Mouse (Mus musculus): ENCODE data around the gene Golga2. TPM values are rescaled to one million over a fixed set of nuclear protein-coding genes. Genes with fewer than 3 reads are reported as not detected.

Gene Golga2
- polyA plus RNA-seq, 1 experiment from 2014 or later = 16.7 TPM

DNA sequence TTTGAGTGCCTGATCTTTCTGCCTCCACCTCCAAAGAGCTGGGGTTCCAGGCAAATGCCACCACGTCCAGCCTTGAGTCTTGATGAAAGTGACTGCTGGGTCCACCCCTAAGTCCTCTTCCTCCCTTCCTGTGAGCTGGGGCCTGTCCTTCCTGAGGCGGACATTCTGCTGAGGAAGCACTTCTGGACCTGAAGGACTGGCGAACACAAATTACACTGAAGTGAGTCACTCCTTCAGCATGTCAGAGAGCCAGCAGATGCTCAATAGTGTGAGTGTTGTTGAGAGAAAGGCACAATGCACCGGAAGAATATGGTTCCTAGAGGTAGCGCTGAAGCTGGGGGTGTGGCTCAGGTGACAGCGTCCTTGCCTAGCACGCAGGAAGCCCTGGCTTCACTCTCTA lies 38.2 kb downstream of the Golga2 start:
- Histone ChIP-seq H3K27me3 (ENCODE audit: low read depth, poor library complexity, severe bottlenecking) (peaks cover 3% of the 10 kb centered on the region; the same call in 1 of the 2 replicates), H3K9me3 (replicated peaks) (no peaks in the 10 kb centered on the region), H3K4me1 (peaks cover 34% of the 10 kb centered on the region), H3K27ac (replicated peaks) (no peak overlapping the region), H3K4me3 (no peak overlapping the region), H3K36me3 (no peaks in the 10 kb centered on the region)
- no peak for DNase-seq (ENCODE audit: low spot score)
- WGBS = 80% methylated on average over 7 of the region's 7 CpGs

- Histone ChIP-seq H3K27me3 (ENCODE audit: low read depth, poor library complexity, severe bottlenecking) (no peaks in the 10 kb centered on the region), H3K4me1 (peaks cover 24% of the 10 kb centered on the region), H3K9me3 (replicated peaks) (no peaks in the 10 kb centered on the region), H3K27ac (replicated peaks) (no peak overlapping the region), H3K36me3 (no peaks in the 10 kb centered on the region), H3K4me3 (no peak overlapping the region)
- no peak for DNase-seq (ENCODE audit: low spot score)
- 87% methylated on average over 4 of the region's 4 CpGs for WGBS
Measured at GRCm38 (mm10) chr2:32327200-32327599, 40.0 kb downstream of the Golga2 start.

- 40% methylated on average over 13 of the region's 13 CpGs for WGBS
- H3K4me1 ChIP-seq = peaks cover 11% of the 10 kb centered on the region
- no peak overlapping the region for H3K4me3 ChIP-seq
- H3K27ac ChIP-seq (replicated peaks) = peak overlapping the region; percentile 28
- DNase-seq (ENCODE audit: low spot score) = no peak
- 0 out of 2 replicates have a peak, but pooled peaks cover 4% of the 10 kb centered on the region for H3K27me3 ChIP-seq (ENCODE audit: low read depth, poor library complexity, severe bottlenecking)
- H3K9me3 ChIP-seq (replicated peaks) = no peaks in the 10 kb centered on the region
- H3K36me3 ChIP-seq = no peaks in the 10 kb centered on the region
Measured at GRCm38 (mm10) chr2:32328911-32329460, 41.8 kb downstream of the Golga2 start.

GRCm38 (mm10) chr2:32329531-32329930 lies 42.3 kb downstream of the Golga2 start:
- Histone ChIP-seq H3K4me1 (peaks cover 11% of the 10 kb centered on the region), H3K27ac (replicated peaks) (peak overlapping the region; percentile 28; the same call in 1 of the 2 replicates), H3K9me3 (replicated peaks) (no peaks in the 10 kb centered on the region), H3K27me3 (ENCODE audit: low read depth, poor library complexity, severe bottlenecking) (0 out of 2 replicates have a peak, but pooled peaks cover 9% of the 10 kb centered on the region), H3K36me3 (0 out of 2 replicates have a peak, but pooled peaks cover 2% of the 10 kb centered on the region), H3K4me3 (no peak overlapping the region)
- 57% methylated on average over 6 of the region's 6 CpGs for WGBS
- no peak for DNase-seq (ENCODE audit: low spot score)

DNA sequence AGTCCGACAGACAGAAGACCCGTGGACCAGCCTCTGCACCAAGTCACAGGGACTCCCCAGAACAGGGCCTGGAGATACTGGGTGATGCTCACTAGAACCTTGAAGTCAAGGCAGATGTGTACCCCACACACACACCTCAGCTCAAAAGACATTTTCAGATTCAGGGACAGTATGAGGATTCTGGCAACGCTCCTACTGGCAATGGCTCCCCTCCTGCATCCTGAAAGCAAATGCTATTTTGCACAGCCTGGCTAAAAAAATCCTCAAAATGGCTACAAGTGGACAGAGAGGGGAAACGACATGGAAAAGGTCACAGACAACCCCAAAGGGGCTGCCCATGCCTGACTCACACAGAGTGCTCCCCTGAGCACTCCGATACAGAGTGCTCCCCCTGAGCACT lies 45.0 kb downstream of the Golga2 start:
- Histone ChIP-seq H3K4me3 (no peak overlapping the region), H3K36me3 (peaks cover 14% of the 10 kb centered on the region; the same call in 1 of the 2 replicates), H3K9me3 (replicated peaks) (no peaks in the 10 kb centered on the region), H3K27ac (replicated peaks) (no peak overlapping the region), H3K4me1 (peaks cover 15% of the 10 kb centered on the region), H3K27me3 (ENCODE audit: low read depth, poor library complexity, severe bottlenecking) (peaks cover 28% of the 10 kb centered on the region)
- DNase-seq (ENCODE audit: low spot score) = no peak
- 89% methylated on average over 5 of the region's 5 CpGs for WGBS

- Histone ChIP-seq H3K9me3 (replicated peaks) (no peaks in the 10 kb centered on the region), H3K36me3 (peaks cover 22% of the 10 kb centered on the region), H3K27ac (replicated peaks) (no peak overlapping the region), H3K4me1 (peaks cover 4% of the 10 kb centered on the region), H3K27me3 (ENCODE audit: low read depth, poor library complexity, severe bottlenecking) (peaks cover 36% of the 10 kb centered on the region), H3K4me3 (no peak overlapping the region)
- no peak for DNase-seq (ENCODE audit: low spot score)
- 52% methylated on average over 15 of the region's 15 CpGs for WGBS
Measured at GRCm38 (mm10) chr2:32335888-32336287, 48.7 kb downstream of the Golga2 start.

DNA sequence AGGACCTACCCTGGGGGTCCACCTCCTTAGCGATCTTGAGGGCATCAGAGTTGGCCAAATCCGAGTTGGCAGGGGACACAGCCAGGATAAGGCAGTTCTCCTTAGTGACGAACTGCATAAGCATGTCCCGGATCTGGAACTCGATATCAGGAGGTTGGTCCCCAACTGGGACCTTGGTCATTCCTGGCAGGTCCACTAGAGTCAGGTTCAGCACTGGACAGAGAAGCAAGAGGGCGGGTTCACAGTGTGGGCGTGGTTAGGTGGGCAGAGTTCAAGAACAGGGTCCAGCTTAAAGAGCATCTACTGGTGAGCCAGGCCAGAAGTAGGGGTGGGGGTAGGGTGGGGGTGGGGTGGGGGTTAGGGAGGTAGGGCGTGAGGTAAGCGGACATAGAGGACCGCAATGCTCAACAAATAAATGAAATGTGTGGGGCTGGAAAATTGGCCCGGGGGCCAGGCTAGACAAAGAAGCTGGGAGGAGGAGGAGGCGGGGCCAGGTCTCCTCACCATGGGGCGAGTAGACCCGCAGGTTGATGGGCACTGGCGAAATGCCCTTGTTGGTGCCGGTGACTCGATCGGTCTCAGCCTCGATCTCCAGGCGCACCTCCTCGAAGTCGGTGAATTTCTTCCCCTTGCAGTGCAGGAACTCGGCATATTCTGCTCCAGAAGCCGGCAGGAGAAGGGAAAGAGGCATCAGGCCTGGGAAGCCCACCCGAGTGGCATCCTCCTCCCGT lies 52.9 kb downstream of the Golga2 start:
- no peak for DNase-seq (ENCODE audit: low spot score)
- H3K27ac ChIP-seq (replicated peaks) = no peak overlapping the region
- H3K4me1 ChIP-seq = peaks cover 19% of the 10 kb centered on the region
- peaks cover 19% of the 10 kb centered on the region for H3K36me3 ChIP-seq
- no peaks in the 10 kb centered on the region for H3K9me3 ChIP-seq (replicated peaks)
- WGBS = 37% methylated on average over 26 of the region's 26 CpGs
- H3K27me3 ChIP-seq (ENCODE audit: low read depth, poor library complexity, severe bottlenecking) = peaks cover 21% of the 10 kb centered on the region
- no peak overlapping the region for H3K4me3 ChIP-seq

DNA sequence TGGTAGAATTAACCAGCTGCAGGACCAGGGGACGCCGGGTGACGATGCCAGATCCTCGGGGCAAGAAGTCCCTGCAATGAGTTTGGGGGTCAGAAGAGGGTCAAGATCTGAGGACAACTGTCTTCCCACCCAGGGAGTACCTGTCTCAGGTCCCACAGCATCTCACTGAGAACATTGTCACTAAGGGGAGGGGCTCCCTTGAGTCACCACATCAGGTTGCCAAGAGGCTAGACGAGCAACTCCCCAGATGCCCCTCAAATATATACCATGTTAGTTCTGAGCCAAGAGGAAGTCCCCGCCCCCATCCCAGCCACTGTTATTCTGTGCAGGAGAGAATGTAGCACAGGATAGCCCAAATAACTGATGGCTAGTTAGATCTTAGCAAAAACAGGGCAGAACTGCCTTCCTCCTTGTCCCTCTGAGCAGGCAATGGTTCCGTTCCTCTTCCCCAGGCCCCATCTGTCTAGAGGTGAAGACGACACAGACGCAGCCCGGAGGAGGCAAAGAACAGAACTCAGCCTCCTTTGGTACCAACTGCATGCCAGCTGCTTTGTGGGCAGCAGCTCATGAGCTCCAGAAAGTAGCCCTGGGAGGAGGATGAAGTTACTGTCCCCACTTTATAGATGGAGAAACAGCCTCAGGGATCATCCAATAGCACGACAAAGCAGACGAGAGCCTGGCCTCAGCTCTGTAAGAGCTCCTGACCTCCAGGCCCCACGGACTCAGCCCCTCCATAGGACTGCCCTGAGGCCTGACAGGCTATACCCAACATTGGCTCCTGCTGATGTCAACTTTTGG lies 53.9 kb downstream of the Golga2 start:
- H3K27me3 ChIP-seq (ENCODE audit: low read depth, poor library complexity, severe bottlenecking) = peaks cover 12% of the 10 kb centered on the region; the same call in 1 of the 2 replicates
- H3K27ac ChIP-seq (replicated peaks) = no peak overlapping the region
- peaks cover 10% of the 10 kb centered on the region; the same call in 1 of the 2 replicates for H3K36me3 ChIP-seq
- no peak for DNase-seq (ENCODE audit: low spot score)
- H3K4me3 ChIP-seq = no peak overlapping the region
- WGBS = 85% methylated on average over 13 of the region's 13 CpGs
- H3K9me3 ChIP-seq (replicated peaks) = no peaks in the 10 kb centered on the region
- peaks cover 17% of the 10 kb centered on the region for H3K4me1 ChIP-seq

GRCm38 (mm10) chr2:32341634-32341939 lies 54.4 kb downstream of the Golga2 start:
- 92% methylated on average over 4 of the region's 4 CpGs for WGBS
- Histone ChIP-seq H3K4me3 (no peak overlapping the region), H3K36me3 (peaks cover 8% of the 10 kb centered on the region; the same call in 1 of the 2 replicates), H3K9me3 (replicated peaks) (no peaks in the 10 kb centered on the region), H3K27ac (replicated peaks) (no peak overlapping the region), H3K27me3 (ENCODE audit: low read depth, poor library complexity, severe bottlenecking) (peaks cover 7% of the 10 kb centered on the region; the same call in 1 of the 2 replicates), H3K4me1 (peaks cover 15% of the 10 kb centered on the region)
- DNase-seq (ENCODE audit: low spot score) = no peak

DNA sequence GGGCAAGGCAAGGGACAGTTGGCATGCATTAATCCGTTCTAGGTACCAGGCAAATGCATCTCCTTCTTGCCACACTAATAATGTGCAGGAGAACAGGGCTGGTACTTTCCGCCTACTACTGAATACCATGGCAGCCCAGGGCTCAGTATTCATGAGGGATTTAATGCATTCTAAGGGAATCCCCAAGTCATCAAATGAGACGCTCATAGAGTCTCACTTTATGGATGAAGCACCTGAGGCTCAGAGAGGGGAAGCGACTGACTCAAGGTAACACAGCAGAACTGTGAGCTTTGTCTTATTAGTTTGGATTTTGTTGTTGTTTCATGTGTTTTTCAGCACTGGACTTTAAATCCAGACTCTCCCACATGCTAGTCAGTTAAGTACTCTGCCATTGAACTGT lies 54.9 kb downstream of the Golga2 start:
- H3K27ac ChIP-seq (replicated peaks) = no peak overlapping the region
- H3K9me3 ChIP-seq (replicated peaks) = no peaks in the 10 kb centered on the region
- H3K36me3 ChIP-seq = peaks cover 8% of the 10 kb centered on the region; the same call in 1 of the 2 replicates
- no peak for DNase-seq (ENCODE audit: low spot score)
- 84% methylated on average over 4 of the region's 4 CpGs for WGBS
- no peak overlapping the region for H3K4me3 ChIP-seq
- H3K27me3 ChIP-seq (ENCODE audit: low read depth, poor library complexity, severe bottlenecking) = peaks cover 7% of the 10 kb centered on the region; the same call in 1 of the 2 replicates
- H3K4me1 ChIP-seq = peaks cover 15% of the 10 kb centered on the region

DNA sequence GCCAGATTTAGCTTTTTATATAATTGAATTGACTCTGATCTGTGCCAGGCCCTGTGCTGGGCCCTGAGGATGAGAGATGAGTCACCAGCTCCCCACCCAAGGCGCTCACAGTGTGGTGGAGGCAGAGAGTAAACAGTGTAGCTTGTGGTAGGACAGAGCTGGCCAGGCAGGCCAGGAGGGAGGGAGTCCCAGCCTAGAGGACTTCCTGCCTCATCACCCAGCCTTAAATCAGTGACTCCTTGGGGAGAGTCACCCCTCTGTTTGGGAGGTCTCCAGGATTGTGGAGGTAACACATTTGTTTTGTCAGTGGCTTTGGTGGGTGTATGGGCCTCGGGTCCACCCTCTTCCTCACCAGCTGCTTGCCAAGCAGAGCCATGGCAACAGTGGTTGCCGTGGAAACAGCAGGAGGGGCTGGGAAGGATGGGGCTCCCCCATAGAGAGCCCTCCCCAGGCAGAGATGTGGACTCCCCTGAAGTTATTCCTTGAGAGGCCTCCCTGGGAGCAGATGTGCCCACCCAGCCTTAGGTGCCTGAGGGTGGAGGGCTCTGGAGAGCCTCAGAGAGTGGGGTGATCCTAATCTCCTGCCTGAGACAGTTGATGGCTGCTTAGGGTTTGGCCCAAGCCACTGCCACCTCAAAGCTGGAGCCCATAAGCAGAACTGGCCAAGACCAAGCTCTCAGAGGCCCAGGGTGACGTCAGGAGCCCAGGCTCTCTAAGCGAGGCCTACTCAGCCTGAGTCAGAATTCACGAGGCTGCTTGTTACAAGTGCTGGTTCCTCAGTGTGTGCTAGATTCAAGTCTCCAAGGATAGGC lies 55.6 kb downstream of the Golga2 start:
- no peak overlapping the region for H3K4me3 ChIP-seq
- no peaks in the 10 kb centered on the region for H3K9me3 ChIP-seq (replicated peaks)
- peaks cover 15% of the 10 kb centered on the region for H3K4me1 ChIP-seq
- 69% methylated on average over 6 of the region's 6 CpGs for WGBS
- no peak for DNase-seq (ENCODE audit: low spot score)
- H3K27me3 ChIP-seq (ENCODE audit: low read depth, poor library complexity, severe bottlenecking) = peaks cover 7% of the 10 kb centered on the region; the same call in 1 of the 2 replicates
- H3K36me3 ChIP-seq = peaks cover 5% of the 10 kb centered on the region; the same call in 1 of the 2 replicates
- H3K27ac ChIP-seq (replicated peaks) = peak overlapping the region; percentile 24

- no peaks in the 10 kb centered on the region for H3K36me3 ChIP-seq
- WGBS = 94% methylated on average over 2 of the region's 2 CpGs
- no peaks in the 10 kb centered on the region for H3K9me3 ChIP-seq (replicated peaks)
- DNase-seq (ENCODE audit: low spot score) = no peak
- H3K4me1 ChIP-seq = peaks cover 15% of the 10 kb centered on the region
- no peak overlapping the region for H3K4me3 ChIP-seq
- no peak overlapping the region for H3K27ac ChIP-seq (replicated peaks)
- H3K27me3 ChIP-seq (ENCODE audit: low read depth, poor library complexity, severe bottlenecking) = peaks cover 7% of the 10 kb centered on the region; the same call in 1 of the 2 replicates
Measured at GRCm38 (mm10) chr2:32343351-32343671, 56.1 kb downstream of the Golga2 start.
